Mouse (Mus musculus): ENCODE measurements at regions not wholly inside any gene's neighbourhood (a gene's known extent, or its start where the extent isn't known, plus 50 kb on each side); places are given as distances from the start of the nearest gene placed in this dataset.
A peak's percentile ranks its signal among the peaks of the same experiment; 100 is the strongest.
"Not testable (repeated sequence)": the region's sequence is repeated elsewhere in the genome, so short reads cannot be mapped to it uniquely, and the experiment has no call there.

GRCm38 (mm10) chr6:109182878-109183277 lies 354.4 kb downstream of the Edem1 start:
- 38% methylated on average over 3 of the region's 3 CpGs for WGBS

GRCm38 (mm10) chr6:109193061-109193460 lies 364.6 kb downstream of the Edem1 start:
- H3K9ac ChIP-seq; H3K27ac ChIP-seq (replicated peaks); H3K4me1 ChIP-seq (replicated peaks); H3K9me3 ChIP-seq; H3K27me3 ChIP-seq; ATAC-seq (ENCODE audit: low read depth); H3K36me3 ChIP-seq; H3K4me3 ChIP-seq; H3K4me2 ChIP-seq: not testable (repeated sequence)
- WGBS = 86% methylated on average over 2 of the region's 2 CpGs

More at GRCm38 (mm10) chr6:109182878-109183277, 354.4 kb downstream of the Edem1 start:
- Histone ChIP-seq H3K27ac (replicated peaks) (no peak overlapping the region), H3K4me3 (no peak overlapping the region), H3K27me3 (no peaks in the 10 kb centered on the region), H3K4me1 (replicated peaks) (no peaks in the 10 kb centered on the region), H3K36me3 (no peaks in the 10 kb centered on the region), H3K9ac (no peak overlapping the region), H3K9me3 (no peaks in the 10 kb centered on the region), H3K4me2 (no peak overlapping the region)
- peak; percentile 67 for ATAC-seq (ENCODE audit: low read depth)

- WGBS = 86% methylated on average over 3 of the region's 3 CpGs
These were observed 365.2 kb downstream of the Edem1 start for GRCm38 (mm10) chr6:109193603-109194002.

GRCm38 (mm10) chr6:109209699-109210098 lies 381.3 kb downstream of the Edem1 start:
- H3K9me3 ChIP-seq = no peaks in the 10 kb centered on the region
- H3K27me3 ChIP-seq = no peaks in the 10 kb centered on the region
- ATAC-seq (ENCODE audit: low read depth) = no peak
- no peak overlapping the region for H3K4me2 ChIP-seq
- H3K9ac ChIP-seq = no peak overlapping the region
- H3K36me3 ChIP-seq = no peaks in the 10 kb centered on the region
- WGBS = 77% methylated on average over 2 of the region's 2 CpGs
- H3K27ac ChIP-seq (replicated peaks) = no peak overlapping the region
- H3K4me3 ChIP-seq = no peak overlapping the region
- no peaks in the 10 kb centered on the region for H3K4me1 ChIP-seq (replicated peaks)

More at GRCm38 (mm10) chr6:109193603-109194002, 365.2 kb downstream of the Edem1 start:
- Histone ChIP-seq H3K27ac (replicated peaks) (no peak overlapping the region), H3K27me3 (no peaks in the 10 kb centered on the region), H3K36me3 (no peaks in the 10 kb centered on the region), H3K4me1 (replicated peaks) (no peaks in the 10 kb centered on the region), H3K4me2 (no peak overlapping the region), H3K4me3 (no peak overlapping the region), H3K9ac (no peak overlapping the region), H3K9me3 (no peaks in the 10 kb centered on the region)
- no peak for ATAC-seq (ENCODE audit: low read depth)

GRCm38 (mm10) chr6:109230391-109230790 lies 401.9 kb downstream of the Edem1 start:
- WGBS = 81% methylated on average over 6 of the region's 6 CpGs
- Histone ChIP-seq H3K36me3 (no peaks in the 10 kb centered on the region), H3K27me3 (no peaks in the 10 kb centered on the region), H3K9ac (no peak overlapping the region), H3K4me2 (no peak overlapping the region), H3K4me3 (no peak overlapping the region), H3K4me1 (replicated peaks) (no peaks in the 10 kb centered on the region), H3K9me3 (no peaks in the 10 kb centered on the region), H3K27ac (replicated peaks) (no peak overlapping the region)
- ATAC-seq (ENCODE audit: low read depth) = no peak

GRCm38 (mm10) chr6:109233426-109233825 lies 405.0 kb downstream of the Edem1 start:
- Histone ChIP-seq H3K27ac (replicated peaks) (no peak overlapping the region), H3K4me1 (replicated peaks) (no peaks in the 10 kb centered on the region), H3K27me3 (no peaks in the 10 kb centered on the region), H3K4me2 (no peak overlapping the region), H3K4me3 (no peak overlapping the region), H3K9me3 (no peaks in the 10 kb centered on the region), H3K36me3 (no peaks in the 10 kb centered on the region), H3K9ac (no peak overlapping the region)
- ATAC-seq (ENCODE audit: low read depth) = no peak
- WGBS = 83% methylated on average over 3 of the region's 3 CpGs

- Histone ChIP-seq H3K4me1 (replicated peaks) (no peaks in the 10 kb centered on the region), H3K9ac (no peak overlapping the region), H3K9me3 (no peaks in the 10 kb centered on the region), H3K4me2 (no peak overlapping the region), H3K27ac (replicated peaks) (no peak overlapping the region), H3K4me3 (no peak overlapping the region), H3K36me3 (no peaks in the 10 kb centered on the region), H3K27me3 (no peaks in the 10 kb centered on the region)
- 66% methylated on average over 2 of the region's 2 CpGs for WGBS
- ATAC-seq (ENCODE audit: low read depth) = no peak
These were observed 417.2 kb downstream of the Edem1 start for GRCm38 (mm10) chr6:109245666-109246065.

GRCm38 (mm10) chr6:109246510-109246909 lies 418.1 kb downstream of the Edem1 start:
- not testable (repeated sequence) for H3K4me3 ChIP-seq; H3K4me2 ChIP-seq; H3K27ac ChIP-seq (replicated peaks); H3K9me3 ChIP-seq; ATAC-seq (ENCODE audit: low read depth); H3K27me3 ChIP-seq; H3K4me1 ChIP-seq (replicated peaks); H3K9ac ChIP-seq; H3K36me3 ChIP-seq
- 34% methylated on average over 2 of the region's 2 CpGs for WGBS

Measured in neural tube, embryonic 13.5 days (tissue).